Mouse (Mus musculus) embryonic facial prominence, embryonic 10.5 days (tissue): Measurements from ENCODE around the gene Tecpr1. TPM values are rescaled to one million over a fixed set of nuclear protein-coding genes. Genes with fewer than 3 reads are reported as not detected.

Source experiments
- DNase-seq: peaks from one replicate; pipeline ENCODE4 v3.0.0-alpha.2; 2017; ENCODE audit warnings: low spot score
- H3K27ac ChIP-seq: fragments of 300-500 bp; sonication (generic); replicated peaks from 2 replicates; pipeline ENCODE4 v1.5.1; 2016; ENCODE audit warnings: mild to moderate bottlenecking
- H3K27me3 ChIP-seq: fragments of 300-500 bp; sonication (generic); replicated peaks from 2 replicates; pipeline ENCODE4 v1.6.1; 2016; ENCODE audit warnings: low read depth, mild to moderate bottlenecking; ENCODE audit not compliant: poor library complexity, severe bottlenecking
- H3K36me3 ChIP-seq: fragments of 300-500 bp; sonication (generic); replicated peaks from 2 replicates; pipeline ENCODE4 v1.6.1; 2016; ENCODE audit warnings: mild to moderate bottlenecking, moderate library complexity
- H3K4me1 ChIP-seq: fragments of 300-500 bp; sonication (generic); 2 replicates; pipeline ENCODE4 v1.6.1; 2016
- H3K4me3 ChIP-seq: fragments of 300-500 bp; sonication (generic); 2 replicates; pipeline ENCODE4 v1.5.1; 2016; ENCODE audit warnings: mild to moderate bottlenecking, moderate library complexity
- H3K9me3 ChIP-seq: fragments of 300-500 bp; sonication (generic); 2 replicates; pipeline ENCODE4 v1.6.1; 2016; ENCODE audit warnings: mild to moderate bottlenecking
- WGBS: fragments of 180-500 bp; shearing (Covaris S2); methylation state at CpG from one replicate; pipeline ENCODE4 v1.1.7; 2016; 5-methylcytosine and 5-hydroxymethylcytosine counted together
- polyA plus RNA-seq: library from polyadenylated mRNA; unstranded; fragments of >200 nt; fragmentation: Nextera tagmentation; extraction: Ambion mirVana; gene quantifications from 2 replicates; pipeline ENCODE4 v1.2.1, GENCODE M21; 2016

The Tecpr1 gene
- polyA plus RNA-seq, 1 experiment from 2014 or later = 21.1 TPM

GRCm38 (mm10) chr5:144223899-144224816 lies 743 bp upstream of the Tecpr1 start:
- H3K9me3 ChIP-seq = no peaks in the 10 kb centered on the region
- H3K4me1 ChIP-seq = peaks cover 34% of the 10 kb centered on the region
- H3K27ac ChIP-seq = peak overlapping the region; percentile 70
- H3K36me3 ChIP-seq = no peaks in the 10 kb centered on the region
- peak overlapping the region; percentile 84 for H3K4me3 ChIP-seq
- H3K27me3 ChIP-seq = no peaks in the 10 kb centered on the region
- 25% methylated on average over 18 of the region's 18 CpGs for WGBS
- DNase-seq = peak; percentile 14

GRCm38 (mm10) chr5:144222811-144223502 lies 458 bp downstream of the Tecpr1 start:
- Histone ChIP-seq H3K27me3 (no peaks in the 10 kb centered on the region), H3K4me3 (peak overlapping the region; percentile 84), H3K9me3 (no peaks in the 10 kb centered on the region), H3K4me1 (peaks cover 37% of the 10 kb centered on the region), H3K36me3 (no peaks in the 10 kb centered on the region), H3K27ac (peak overlapping the region; percentile 70)
- peak; percentile 17 for DNase-seq
- 4% methylated on average over 25 of the region's 25 CpGs for WGBS

- peaks cover 37% of the 10 kb centered on the region for H3K4me1 ChIP-seq
- no peak for DNase-seq
- no peak overlapping the region for H3K4me3 ChIP-seq
- no peaks in the 10 kb centered on the region for H3K27me3 ChIP-seq
- peaks cover 12% of the 10 kb centered on the region for H3K36me3 ChIP-seq
- no peak overlapping the region for H3K27ac ChIP-seq
- WGBS = 72% methylated on average over 4 of the region's 4 CpGs
- H3K9me3 ChIP-seq = no peaks in the 10 kb centered on the region
Observed at GRCm38 (mm10) chr5:144221305-144221704, 2.1 kb downstream of the Tecpr1 start.

GRCm38 (mm10) chr5:144219936-144220335 lies 3.5 kb downstream of the Tecpr1 start:
- WGBS = 91% methylated on average over 5 of the region's 5 CpGs
- H3K27ac ChIP-seq = no peak overlapping the region

GRCm38 (mm10) chr5:144219306-144219705 lies 4.1 kb downstream of the Tecpr1 start:
- Histone ChIP-seq H3K4me3 (no peak overlapping the region), H3K9me3 (no peaks in the 10 kb centered on the region), H3K27me3 (no peaks in the 10 kb centered on the region), H3K27ac (peak overlapping the region; percentile 54), H3K4me1 (peaks cover 37% of the 10 kb centered on the region), H3K36me3 (peaks cover 25% of the 10 kb centered on the region)
- WGBS = 43% methylated on average over 12 of the region's 12 CpGs
- DNase-seq = peak; percentile 36

More at GRCm38 (mm10) chr5:144219936-144220335, 3.5 kb downstream of the Tecpr1 start:
- Histone ChIP-seq H3K4me3 (no peak overlapping the region), H3K27me3 (no peaks in the 10 kb centered on the region), H3K9me3 (no peaks in the 10 kb centered on the region), H3K4me1 (peaks cover 37% of the 10 kb centered on the region), H3K36me3 (peaks cover 22% of the 10 kb centered on the region)
- no peak for DNase-seq

GRCm38 (mm10) chr5:144218061-144218460 lies 5.4 kb downstream of the Tecpr1 start:
- H3K9me3 ChIP-seq = no peaks in the 10 kb centered on the region
- peaks cover 34% of the 10 kb centered on the region for H3K36me3 ChIP-seq
- no peak overlapping the region for H3K27ac ChIP-seq
- H3K4me1 ChIP-seq = peaks cover 31% of the 10 kb centered on the region
- WGBS = 87% methylated on average over 7 of the region's 7 CpGs
- no peak overlapping the region for H3K4me3 ChIP-seq
- no peak for DNase-seq
- H3K27me3 ChIP-seq = no peaks in the 10 kb centered on the region

- Histone ChIP-seq H3K4me3 (no peak overlapping the region), H3K9me3 (no peaks in the 10 kb centered on the region), H3K36me3 (peaks cover 52% of the 10 kb centered on the region), H3K4me1 (peaks cover 11% of the 10 kb centered on the region), H3K27me3 (no peaks in the 10 kb centered on the region), H3K27ac (no peak overlapping the region)
- DNase-seq = no peak
- WGBS = 88% methylated on average over 2 of the region's 2 CpGs
Observed at GRCm38 (mm10) chr5:144215992-144216391, 7.4 kb downstream of the Tecpr1 start.

GRCm38 (mm10) chr5:144214453-144214852 lies 9.0 kb downstream of the Tecpr1 start:
- no peaks in the 10 kb centered on the region for H3K9me3 ChIP-seq
- peaks cover 67% of the 10 kb centered on the region for H3K36me3 ChIP-seq
- no peak overlapping the region for H3K27ac ChIP-seq
- no peak overlapping the region for H3K4me3 ChIP-seq
- H3K4me1 ChIP-seq = peaks cover 6% of the 10 kb centered on the region
- DNase-seq = peak; percentile 77
- H3K27me3 ChIP-seq = no peaks in the 10 kb centered on the region
- 29% methylated on average over 7 of the region's 7 CpGs for WGBS

GRCm38 (mm10) chr5:144207478-144207877 lies 15.9 kb downstream of the Tecpr1 start:
- no peaks in the 10 kb centered on the region for H3K27me3 ChIP-seq
- H3K9me3 ChIP-seq = peaks cover under 1% of the 10 kb centered on the region; the same call in 1 of the 2 replicates
- H3K4me3 ChIP-seq = no peak overlapping the region
- peak; percentile 49 for DNase-seq
- no peak overlapping the region for H3K27ac ChIP-seq
- peaks cover 76% of the 10 kb centered on the region for H3K36me3 ChIP-seq
- 52% methylated on average over 11 of the region's 11 CpGs for WGBS
- no peaks in the 10 kb centered on the region for H3K4me1 ChIP-seq

GRCm38 (mm10) chr5:144206069-144206468 lies 17.3 kb downstream of the Tecpr1 start:
- H3K27me3 ChIP-seq = no peaks in the 10 kb centered on the region
- WGBS = 96% methylated on average over 15 of the region's 15 CpGs
- H3K36me3 ChIP-seq = peaks cover 70% of the 10 kb centered on the region
- H3K27ac ChIP-seq = no peak overlapping the region
- no peak overlapping the region for H3K4me3 ChIP-seq
- no peaks in the 10 kb centered on the region for H3K4me1 ChIP-seq
- peaks cover 6% of the 10 kb centered on the region; the same call in 1 of the 2 replicates for H3K9me3 ChIP-seq
- DNase-seq = no peak

- peaks cover 6% of the 10 kb centered on the region; the same call in 1 of the 2 replicates for H3K9me3 ChIP-seq
- 73% methylated on average over 10 of the region's 10 CpGs for WGBS
- no peaks in the 10 kb centered on the region for H3K27me3 ChIP-seq
- DNase-seq = no peak
- no peaks in the 10 kb centered on the region for H3K4me1 ChIP-seq
- H3K4me3 ChIP-seq = no peak overlapping the region
- H3K27ac ChIP-seq = no peak overlapping the region
- H3K36me3 ChIP-seq = peaks cover 69% of the 10 kb centered on the region
Observed at GRCm38 (mm10) chr5:144204911-144205310, 18.5 kb downstream of the Tecpr1 start.

- Histone ChIP-seq H3K36me3 (peaks cover 63% of the 10 kb centered on the region), H3K27ac (no peak overlapping the region; the same call in 1 of the 2 replicates)
- WGBS = 94% methylated on average over 12 of the region's 12 CpGs
Observed at GRCm38 (mm10) chr5:144204303-144204702, 19.1 kb downstream of the Tecpr1 start.

More at GRCm38 (mm10) chr5:144204303-144204702, 19.1 kb downstream of the Tecpr1 start:
- H3K9me3 ChIP-seq = peaks cover 6% of the 10 kb centered on the region; the same call in 1 of the 2 replicates
- H3K4me3 ChIP-seq = no peak overlapping the region
- H3K4me1 ChIP-seq = no peaks in the 10 kb centered on the region
- H3K27me3 ChIP-seq = no peaks in the 10 kb centered on the region
- DNase-seq = no peak
